Mouse (Mus musculus) left cerebral cortex, postnatal 36 days (tissue): ENCODE results near the gene Triobp. TPM values are rescaled to one million over a fixed set of nuclear protein-coding genes. Genes with fewer than 3 reads are reported as not detected.

ENCODE experiments used
- DNase-seq, 2 experiments: peaks; one replicate each; pipeline ENCODE4 v3.0.0; 2021 to 2022; ENCODE audit warnings: low spot score in 2 of 2, mixed read lengths in 1 of 2
- intact Hi-C: fragments of 180-260 bp; cut with DNase I; formaldehyde crosslinking; loops from one replicate; pipeline ENCODE4 v1.15.1; 2025
- microRNA-seq: library from miRNA; unstranded; fragments of <30 nt; microRNA quantifications from one replicate; pipeline ENCODE4 v1.2.0, GENCODE M21; 2022
- total RNA-seq, 2 experiments: library from RNA; stranded (reverse); gene quantifications; 2 replicates each; pipeline ENCODE4 v1.2.3; 2021

Triobp gene
- total RNA-seq, 2 experiments from 2014 or later: 14.3 to 19.5 TPM

GRCm38 (mm10) chr15:79050964-79051363 is 103.4 kb downstream of the Triobp start:
- DNase-seq: no peak
- intact Hi-C loops: no loop called here

DNA sequence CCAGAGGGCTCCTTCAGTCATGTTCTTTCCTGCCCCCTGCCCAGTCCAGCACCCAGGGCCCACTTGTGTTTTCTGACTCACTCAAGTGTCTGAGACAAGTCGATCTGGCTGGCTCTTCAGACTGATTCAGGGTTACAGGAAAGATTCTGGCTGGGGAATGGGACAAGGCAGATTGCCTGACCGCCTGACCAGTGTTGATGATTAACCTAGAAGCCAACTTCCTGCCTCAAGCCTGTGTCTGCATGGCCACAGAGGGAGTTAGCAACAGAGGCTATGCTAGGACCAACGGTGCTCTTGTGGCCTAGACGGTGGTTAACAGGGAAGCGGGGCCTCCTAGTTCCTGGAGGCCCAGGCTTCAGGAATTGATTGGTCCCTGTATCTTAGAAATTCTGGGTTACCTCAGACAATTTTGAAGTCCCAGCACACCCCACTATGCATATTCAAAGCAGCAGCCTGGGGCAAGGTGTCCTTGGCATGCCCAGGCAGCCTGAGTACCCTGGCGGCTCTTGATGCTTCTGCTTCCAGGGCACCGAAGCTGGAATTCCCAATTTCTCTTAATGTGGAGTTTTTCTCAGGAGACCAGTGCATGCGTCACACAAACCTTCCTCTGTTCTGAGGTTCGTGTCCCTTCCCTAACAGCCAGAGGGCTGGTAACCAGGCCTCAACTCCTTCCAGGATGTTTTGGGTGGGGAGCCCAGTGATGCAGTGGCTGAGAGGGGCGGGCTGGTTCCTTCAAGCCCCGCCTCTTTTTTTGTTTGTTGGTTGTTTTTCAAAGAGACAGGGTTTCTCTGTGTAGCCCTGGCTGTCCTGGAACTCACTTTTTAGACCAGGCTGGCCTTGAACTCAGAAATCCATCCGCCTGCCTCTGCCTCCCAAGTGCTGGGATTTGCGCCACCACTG is 104.2 kb downstream of the Triobp start:
- intact Hi-C loops: no loop called here
- DNase-seq: no peak

GRCm38 (mm10) chr15:79052366-79052765 is 104.8 kb downstream of the Triobp start:
- intact Hi-C loops: no loop called here
- no peak for DNase-seq

Small RNAs within 50 kb of the gene (microRNA-seq; reads per million reads assigned to microRNA genes)
- gene Mir6956: not detected

Other genes starting within 250 kb of the Triobp start
- 100 to 1,000 TPM; 130 to 159 TPM for gene Elfn2, start 229.0 kb upstream of the Triobp start, total RNA-seq
- gene Mfng, start 174.2 kb upstream of the Triobp start, total RNA-seq: 1 to 10 TPM; 4.9 to 6.0 TPM
- 1 to 10 TPM; 3.6 to 4.3 TPM for gene Card10, start 144.7 kb upstream of the Triobp start, total RNA-seq
- gene Cdc42ep1, start 105.1 kb upstream of the Triobp start, total RNA-seq: 10 to 100 TPM; 14.4 to 16.5 TPM
- not detected for gene Lgals2, start 92.2 kb upstream of the Triobp start, total RNA-seq
- 10 to 100 TPM; 57.6 to 65.0 TPM for gene Gga1, start 70.5 kb upstream of the Triobp start, total RNA-seq
- gene Gm49510, start 48.1 kb upstream of the Triobp start, total RNA-seq: under 1 TPM in 1 of 2 experiments, not detected in 1; 0.97 TPM
- gene Sh3bp1, start 48.0 kb upstream of the Triobp start, total RNA-seq: 10 to 100 TPM; 23.7 to 31.5 TPM
- gene Pdxp, start 33.8 kb upstream of the Triobp start, total RNA-seq: 100 to 1,000 TPM; 159 to 192 TPM
- gene Lgals1, start 21.0 kb upstream of the Triobp start, total RNA-seq: 10 to 100 TPM; 19.3 to 25.0 TPM
- gene Nol12, start 12.8 kb upstream of the Triobp start, total RNA-seq: 10 to 100 TPM; 39.5 to 42.1 TPM
- gene H1f0, start 80.7 kb downstream of the Triobp start, total RNA-seq: 100 to 1,000 TPM in 1 of 2 experiments, 10 to 100 TPM in 1; 87.0 to 113 TPM
- gene Galr3, start 94.2 kb downstream of the Triobp start, total RNA-seq: not detected
- 10 to 100 TPM; 14.1 to 19.0 TPM for gene Ankrd54, start 115.2 kb downstream of the Triobp start, total RNA-seq
- 10 to 100 TPM; 62.6 to 65.3 TPM for gene Eif3l, start 127.5 kb downstream of the Triobp start, total RNA-seq
- 10 to 100 TPM; 26.8 to 28.0 TPM for gene Micall1, start 161.2 kb downstream of the Triobp start, total RNA-seq
- 100 to 1,000 TPM in 1 of 2 experiments, 10 to 100 TPM in 1; 95.2 to 109 TPM for gene Polr2f, start 193.3 kb downstream of the Triobp start, total RNA-seq
- 10 to 100 TPM; 12.6 to 13.2 TPM for gene 1700088E04Rik, start 193.5 kb downstream of the Triobp start, total RNA-seq
- 10 to 100 TPM; 29.2 to 29.8 TPM for gene Sox10, start 217.5 kb downstream of the Triobp start, total RNA-seq